Mouse (Mus musculus): ENCODE data around the gene Mov10. TPM values are rescaled to one million over a fixed set of nuclear protein-coding genes. Genes with fewer than 3 reads are reported as not detected.
"Not testable (repeated sequence)": the region's sequence is repeated elsewhere in the genome, so short reads cannot be mapped to it uniquely, and the experiment has no call there.

Gene Mov10
- polyA plus RNA-seq, 1 experiment from 2014 or later = 47.6 TPM

DNA sequence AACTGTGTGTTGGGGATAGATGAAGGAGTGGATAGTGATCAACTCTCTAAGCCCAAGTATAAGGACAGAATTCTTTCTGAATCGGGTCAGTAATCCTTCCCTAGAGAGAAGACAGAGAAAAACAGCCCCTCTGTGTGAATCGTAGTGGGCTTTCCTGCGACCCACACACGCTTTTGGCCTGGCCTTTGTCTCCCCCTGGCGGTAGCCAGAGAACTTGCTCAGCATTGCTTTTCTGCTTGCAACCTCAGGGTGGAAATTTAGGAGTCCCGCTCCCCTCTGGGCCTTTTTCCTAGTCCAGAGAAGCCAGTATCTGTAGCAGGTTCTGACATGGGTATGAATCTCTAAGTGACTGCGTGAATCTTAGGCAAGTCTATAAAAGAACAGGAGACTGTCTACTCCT lies 38.4 kb downstream of the Mov10 start:
- Histone ChIP-seq H3K9me3 (no peaks in the 10 kb centered on the region), H3K27me3 (replicated peaks) (peaks cover 72% of the 10 kb centered on the region), H3K4me2 (peak overlapping the region; percentile 100), H3K4me1 (peaks cover 53% of the 10 kb centered on the region), H3K27ac (replicated peaks) (no peak overlapping the region), H3K4me3 (no peak overlapping the region), H3K36me3 (no peaks in the 10 kb centered on the region), H3K9ac (no peak overlapping the region)
- 2% methylated on average over 7 of the region's 7 CpGs for WGBS
- no peak for ATAC-seq (ENCODE audit: extremely low read depth, insufficient number of reproducible peaks, low FRiP score, low TSS enrichment)

DNA sequence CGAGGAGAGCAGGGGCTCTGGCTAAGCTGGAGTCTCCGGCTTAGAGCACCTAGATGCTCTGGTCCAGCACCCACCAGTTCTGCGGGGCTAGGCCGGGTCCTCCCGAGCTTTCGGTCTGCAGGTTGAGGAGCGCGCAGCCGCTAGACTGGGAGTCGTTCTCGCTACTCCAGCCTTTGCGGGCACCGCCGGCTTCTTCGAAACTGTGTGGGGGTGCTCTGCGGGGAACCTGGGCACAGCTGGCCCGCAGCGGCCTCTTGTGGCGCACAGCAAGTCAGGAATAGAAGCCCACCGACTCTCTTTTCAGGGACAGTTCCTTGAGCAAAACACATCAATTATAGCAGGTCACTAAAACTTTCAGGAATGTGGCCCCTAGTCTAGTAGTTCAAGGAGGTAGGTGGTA lies 41.0 kb downstream of the Mov10 start:
- no peak for ATAC-seq (ENCODE audit: extremely low read depth, insufficient number of reproducible peaks, low FRiP score, low TSS enrichment)
- H3K9me3 ChIP-seq = no peaks in the 10 kb centered on the region
- peaks cover 36% of the 10 kb centered on the region for H3K4me1 ChIP-seq
- WGBS = 2% methylated on average over 20 of the region's 20 CpGs
- H3K4me2 ChIP-seq = peak overlapping the region; percentile 86
- no peak overlapping the region for H3K27ac ChIP-seq (replicated peaks)
- H3K4me3 ChIP-seq = peak overlapping the region; percentile 55
- H3K27me3 ChIP-seq (replicated peaks) = peaks cover 69% of the 10 kb centered on the region
- peak overlapping the region; percentile 81 for H3K9ac ChIP-seq
- H3K36me3 ChIP-seq = no peaks in the 10 kb centered on the region

DNA sequence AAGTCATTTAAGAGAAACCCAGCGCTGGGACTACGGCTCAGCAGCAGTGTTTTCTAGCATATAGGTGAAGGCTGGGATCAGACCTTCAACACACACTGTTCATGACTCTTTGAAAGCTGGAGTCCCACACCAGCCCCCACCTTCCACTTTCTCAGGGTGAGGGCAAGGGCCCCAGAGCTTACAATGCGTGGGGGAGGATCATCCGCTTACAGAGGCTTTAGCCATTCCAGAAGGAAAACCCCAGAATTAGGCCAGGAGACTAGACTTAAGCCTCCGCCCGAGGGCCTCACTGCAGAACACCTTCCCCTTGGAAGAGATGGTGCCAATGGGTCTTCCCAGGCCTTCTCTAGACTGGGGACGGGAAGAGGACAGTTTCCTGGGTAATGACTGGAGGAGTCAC lies 45.1 kb downstream of the Mov10 start:
- Histone ChIP-seq H3K9me3 (no peaks in the 10 kb centered on the region), H3K27me3 (replicated peaks) (peaks cover 45% of the 10 kb centered on the region), H3K4me2 (no peak overlapping the region), H3K27ac (replicated peaks) (no peak overlapping the region), H3K36me3 (no peaks in the 10 kb centered on the region), H3K4me3 (no peak overlapping the region), H3K9ac (no peak overlapping the region), H3K4me1 (peaks cover 12% of the 10 kb centered on the region; the same call in 1 of the 2 replicates)
- 78% methylated on average over 7 of the region's 7 CpGs for WGBS
- no peak for ATAC-seq (ENCODE audit: extremely low read depth, insufficient number of reproducible peaks, low FRiP score, low TSS enrichment)

DNA sequence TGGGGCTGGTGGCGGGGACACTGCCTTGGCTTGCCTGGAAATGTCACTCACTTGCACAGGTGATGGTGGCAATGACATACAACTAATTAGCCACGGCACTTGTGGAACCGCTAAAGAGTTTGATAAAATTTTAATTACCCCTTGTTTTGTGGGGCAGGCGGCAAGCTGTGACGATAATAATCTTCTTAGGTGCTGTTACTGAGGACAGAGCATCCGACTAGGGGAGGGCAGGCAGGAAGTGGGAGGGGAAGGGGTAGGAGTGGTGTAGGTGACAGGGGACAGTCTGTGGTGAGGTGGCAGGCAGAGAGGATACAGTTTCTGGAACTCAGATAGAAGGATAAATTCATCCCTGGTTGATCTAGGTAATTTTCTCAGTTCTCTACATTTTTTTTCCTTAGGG lies 46.9 kb downstream of the Mov10 start:
- no peak overlapping the region for H3K4me2 ChIP-seq
- H3K27me3 ChIP-seq (replicated peaks) = peaks cover 27% of the 10 kb centered on the region
- no peak overlapping the region for H3K9ac ChIP-seq
- no peaks in the 10 kb centered on the region for H3K36me3 ChIP-seq
- WGBS = 55% methylated on average over 6 of the region's 6 CpGs
- H3K4me3 ChIP-seq = no peak overlapping the region
- ATAC-seq (ENCODE audit: extremely low read depth, insufficient number of reproducible peaks, low FRiP score, low TSS enrichment) = no peak
- H3K27ac ChIP-seq (replicated peaks) = no peak overlapping the region
- peaks cover 5% of the 10 kb centered on the region; the same call in 1 of the 2 replicates for H3K4me1 ChIP-seq
- H3K9me3 ChIP-seq = no peaks in the 10 kb centered on the region

DNA sequence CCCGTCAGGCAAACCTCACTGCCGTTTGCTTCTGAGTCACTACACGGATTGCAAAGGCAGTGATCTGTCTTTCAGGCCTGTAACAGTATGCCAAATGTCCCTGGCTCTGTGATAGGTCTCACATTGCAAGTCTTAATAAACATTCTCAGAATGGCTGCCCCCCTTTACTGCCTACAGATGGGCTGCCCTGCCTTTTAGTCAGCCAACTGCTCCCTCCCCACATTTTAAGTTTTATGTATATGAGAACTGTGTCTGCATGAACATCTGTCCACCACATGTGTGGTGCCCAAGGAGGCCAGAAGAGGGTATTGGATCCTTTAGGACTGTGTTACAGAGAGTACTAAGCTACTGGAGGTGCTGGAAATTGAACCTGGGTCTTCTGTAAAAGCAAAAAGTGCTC lies 47.4 kb downstream of the Mov10 start:
- Histone ChIP-seq H3K4me3 (no peak overlapping the region), H3K4me1 (peaks cover 5% of the 10 kb centered on the region; the same call in 1 of the 2 replicates), H3K9me3 (no peaks in the 10 kb centered on the region), H3K27me3 (replicated peaks) (peaks cover 22% of the 10 kb centered on the region), H3K9ac (no peak overlapping the region), H3K4me2 (no peak overlapping the region), H3K27ac (replicated peaks) (no peak overlapping the region), H3K36me3 (no peaks in the 10 kb centered on the region)
- ATAC-seq (ENCODE audit: extremely low read depth, insufficient number of reproducible peaks, low FRiP score, low TSS enrichment) = no peak
- WGBS = 76% methylated on average over 3 of the region's 3 CpGs

DNA sequence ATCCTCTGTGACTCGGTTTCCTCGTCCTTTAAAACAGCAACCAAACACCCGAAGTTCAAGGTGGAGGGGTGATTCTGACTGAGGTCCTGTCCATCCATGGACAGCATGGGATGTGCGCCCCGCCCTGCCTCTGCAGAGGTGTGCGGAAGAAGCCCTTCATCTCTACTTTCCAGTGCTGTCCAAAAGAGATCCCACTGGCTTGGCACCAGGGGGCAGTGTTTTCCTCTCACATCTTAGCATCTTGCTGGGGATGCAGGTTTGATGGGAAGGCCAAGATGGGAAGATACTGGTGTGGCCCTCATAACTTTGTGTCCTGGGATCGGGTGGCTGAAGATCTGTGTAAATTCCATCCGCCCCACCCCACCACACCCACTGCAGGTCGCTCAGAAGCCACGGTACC lies 48.3 kb downstream of the Mov10 start:
- no peak for ATAC-seq (ENCODE audit: extremely low read depth, insufficient number of reproducible peaks, low FRiP score, low TSS enrichment)
- WGBS = 52% methylated on average over 10 of the region's 10 CpGs

DNA sequence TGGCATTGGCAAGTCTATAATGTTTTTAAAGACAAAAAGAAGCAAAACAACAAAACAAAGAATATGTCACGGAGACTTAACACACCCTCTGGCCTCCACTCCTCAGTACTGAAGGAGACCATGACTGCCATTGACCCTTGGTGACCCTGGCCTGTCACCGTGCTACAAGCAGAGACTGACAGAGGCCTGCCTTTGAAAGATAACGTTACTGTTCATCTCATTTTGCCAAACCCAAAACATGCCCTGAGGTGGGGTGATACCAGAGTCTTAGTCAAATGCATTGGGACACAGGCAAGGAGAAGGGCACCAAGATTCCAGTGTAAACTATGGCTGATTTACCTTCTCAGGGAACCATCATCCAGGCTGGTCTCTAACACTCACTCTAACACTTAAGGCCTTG lies 49.2 kb downstream of the Mov10 start:
- Histone ChIP-seq H3K4me2 (no peak overlapping the region), H3K4me1 (peaks cover 5% of the 10 kb centered on the region; the same call in 1 of the 2 replicates), H3K9me3 (no peaks in the 10 kb centered on the region), H3K27me3 (replicated peaks) (peaks cover 14% of the 10 kb centered on the region; the same call in 1 of the 2 replicates), H3K27ac (replicated peaks) (no peak overlapping the region), H3K9ac (no peak overlapping the region), H3K4me3 (no peak overlapping the region), H3K36me3 (no peaks in the 10 kb centered on the region)
- ATAC-seq (ENCODE audit: extremely low read depth, insufficient number of reproducible peaks, low FRiP score, low TSS enrichment) = no peak
- WGBS = 31% methylated on average over 3 of the region's 3 CpGs

More for the DNA sequence above, 48.3 kb downstream of the Mov10 start:
- peaks cover 5% of the 10 kb centered on the region; the same call in 1 of the 2 replicates for H3K4me1 ChIP-seq
- H3K27me3 ChIP-seq (replicated peaks) = peaks cover 16% of the 10 kb centered on the region; the same call in 1 of the 2 replicates
- H3K4me2 ChIP-seq = no peak overlapping the region
- H3K27ac ChIP-seq (replicated peaks) = no peak overlapping the region
- H3K36me3 ChIP-seq = no peaks in the 10 kb centered on the region
- no peak overlapping the region for H3K4me3 ChIP-seq
- no peak overlapping the region for H3K9ac ChIP-seq
- no peaks in the 10 kb centered on the region for H3K9me3 ChIP-seq

DNA sequence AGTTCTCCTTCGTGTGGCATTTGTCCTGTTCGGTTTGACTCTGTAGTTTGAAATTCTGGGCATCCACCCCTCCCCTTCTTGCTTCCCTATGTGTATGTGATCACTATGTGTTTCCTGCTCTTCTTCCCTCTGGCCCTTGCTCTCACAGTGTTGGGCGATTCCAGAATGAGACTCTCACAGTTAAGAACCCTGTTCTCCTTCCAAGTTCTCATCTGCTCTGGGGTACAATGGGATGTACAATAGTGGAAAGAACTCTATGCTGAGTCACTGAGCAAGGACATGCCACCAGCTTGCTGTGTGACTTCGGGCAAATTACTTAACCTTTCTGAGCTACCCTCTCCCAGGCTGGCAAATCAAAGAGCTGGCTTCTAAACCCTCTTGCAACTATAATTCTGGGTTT lies 50.6 kb downstream of the Mov10 start:
- Histone ChIP-seq H3K4me1 (peaks cover 1% of the 10 kb centered on the region; the same call in 1 of the 2 replicates), H3K27ac (replicated peaks) (no peak overlapping the region), H3K27me3 (replicated peaks) (peaks cover 3% of the 10 kb centered on the region; the same call in 1 of the 2 replicates), H3K4me2 (no peak overlapping the region), H3K9me3 (no peaks in the 10 kb centered on the region), H3K4me3 (no peak overlapping the region), H3K36me3 (no peaks in the 10 kb centered on the region), H3K9ac (no peak overlapping the region)
- 71% methylated on average over 4 of the region's 4 CpGs for WGBS
- ATAC-seq (ENCODE audit: extremely low read depth, insufficient number of reproducible peaks, low FRiP score, low TSS enrichment) = no peak

DNA sequence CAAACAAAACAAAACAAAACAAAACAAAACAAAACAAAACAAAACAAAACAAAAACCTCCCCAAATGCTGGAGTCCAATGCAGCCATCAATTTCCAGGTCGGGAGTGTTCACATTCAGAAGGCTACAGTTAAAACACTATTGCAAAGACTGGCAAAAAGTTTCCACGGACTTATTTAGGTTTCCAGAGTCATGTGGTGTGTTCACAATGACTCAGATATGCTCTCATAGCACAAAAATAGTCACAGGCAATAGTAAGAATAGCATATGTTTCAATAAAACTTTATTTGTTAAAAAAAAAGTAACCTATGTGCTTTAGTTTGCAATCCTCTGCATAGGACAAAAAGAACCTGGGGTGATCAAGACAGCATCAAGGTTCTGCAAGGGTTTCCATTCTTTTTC lies 51.2 kb downstream of the Mov10 start:
- Histone ChIP-seq H3K27me3 (replicated peaks) (no peaks in the 10 kb centered on the region; the same call in 1 of the 2 replicates), H3K4me2 (no peak overlapping the region)
- ATAC-seq (ENCODE audit: extremely low read depth, insufficient number of reproducible peaks, low FRiP score, low TSS enrichment) = no peak

DNA sequence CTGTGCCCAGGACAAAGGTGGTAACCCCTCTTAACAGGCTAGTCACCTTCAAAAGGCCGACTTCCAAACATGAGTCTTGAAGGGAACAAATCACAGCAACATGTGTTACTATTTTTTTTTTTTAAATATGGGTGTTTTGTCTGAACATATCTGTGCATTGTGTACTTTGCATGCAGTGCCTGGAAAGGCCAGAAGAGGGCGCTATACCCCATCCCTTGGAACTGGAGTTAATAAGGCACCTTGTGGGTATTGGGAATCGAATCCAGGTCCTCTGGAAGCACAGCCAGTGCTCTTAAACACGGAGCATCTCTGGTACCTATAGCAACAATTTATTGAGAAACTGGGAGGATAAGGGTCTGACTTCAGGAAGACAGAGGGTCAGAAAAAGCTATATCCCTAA lies 53.3 kb downstream of the Mov10 start:
- 0 out of 2 replicates have a peak, but pooled peaks cover 12% of the 10 kb centered on the region for H3K27me3 ChIP-seq (replicated peaks)
- peaks cover 8% of the 10 kb centered on the region for H3K4me1 ChIP-seq
- no peaks in the 10 kb centered on the region for H3K36me3 ChIP-seq
- H3K9ac ChIP-seq = no peak overlapping the region
- WGBS = 17% methylated on average over 4 of the region's 4 CpGs
- no peaks in the 10 kb centered on the region for H3K9me3 ChIP-seq
- no peak for ATAC-seq (ENCODE audit: extremely low read depth, insufficient number of reproducible peaks, low FRiP score, low TSS enrichment)
- H3K27ac ChIP-seq (replicated peaks) = no peak overlapping the region
- H3K4me3 ChIP-seq = no peak overlapping the region
- H3K4me2 ChIP-seq = no peak overlapping the region

More for the DNA sequence above, 51.2 kb downstream of the Mov10 start:
- Histone ChIP-seq H3K4me3 (no peak overlapping the region), H3K36me3 (no peaks in the 10 kb centered on the region), H3K9ac (no peak overlapping the region), H3K9me3 (no peaks in the 10 kb centered on the region), H3K4me1 (peaks cover under 1% of the 10 kb centered on the region; the same call in 1 of the 2 replicates), H3K27ac (replicated peaks) (no peak overlapping the region)
- 60% methylated on average over 2 of the region's 2 CpGs for WGBS

DNA sequence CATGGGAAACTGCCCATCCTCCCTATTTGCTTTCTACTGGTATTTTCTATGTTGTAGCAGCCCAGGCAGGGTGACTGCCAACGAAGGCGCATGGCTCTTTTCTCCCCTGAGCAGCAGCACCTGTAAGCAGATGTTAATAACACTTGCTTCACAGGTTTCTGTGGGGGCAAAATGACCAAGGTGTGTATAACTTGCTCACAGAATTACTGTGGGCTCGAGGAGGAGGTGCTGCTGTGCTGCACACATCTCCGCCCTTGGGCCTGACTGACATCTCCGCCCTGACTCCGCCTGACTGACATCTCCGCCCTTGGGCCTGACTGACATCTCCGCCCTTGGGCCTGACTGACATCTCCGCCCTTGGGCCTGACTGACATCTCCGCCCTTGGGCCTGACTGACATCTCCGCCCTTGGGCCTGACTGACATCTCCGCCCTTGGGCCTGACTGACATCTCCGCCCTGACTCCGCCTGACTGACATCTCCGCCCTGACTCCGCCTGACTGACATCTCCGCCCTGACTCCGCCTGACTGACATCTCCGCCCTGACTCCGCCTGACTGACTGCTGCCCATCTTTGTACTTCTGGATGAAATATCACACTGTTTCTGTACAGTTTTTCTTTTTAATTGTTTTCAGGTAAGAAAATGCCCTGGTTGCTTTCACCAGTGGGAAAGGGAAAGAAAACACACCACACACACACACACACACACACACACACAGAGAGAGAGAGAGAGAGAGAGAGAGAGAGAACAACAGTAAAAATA lies 56.1 kb downstream of the Mov10 start:
- peaks cover 15% of the 10 kb centered on the region for H3K4me1 ChIP-seq
- H3K9ac ChIP-seq = peak overlapping the region; percentile 50; the same call in 1 of the 2 replicates
- H3K36me3 ChIP-seq; H3K27ac ChIP-seq (replicated peaks); H3K4me3 ChIP-seq; ATAC-seq (ENCODE audit: extremely low read depth, insufficient number of reproducible peaks, low FRiP score, low TSS enrichment); H3K9me3 ChIP-seq: not testable (repeated sequence)
- peaks cover 26% of the 10 kb centered on the region for H3K27me3 ChIP-seq (replicated peaks)
- H3K4me2 ChIP-seq = peak overlapping the region; percentile 46
- 23% methylated on average over 20 of the region's 20 CpGs for WGBS

DNA sequence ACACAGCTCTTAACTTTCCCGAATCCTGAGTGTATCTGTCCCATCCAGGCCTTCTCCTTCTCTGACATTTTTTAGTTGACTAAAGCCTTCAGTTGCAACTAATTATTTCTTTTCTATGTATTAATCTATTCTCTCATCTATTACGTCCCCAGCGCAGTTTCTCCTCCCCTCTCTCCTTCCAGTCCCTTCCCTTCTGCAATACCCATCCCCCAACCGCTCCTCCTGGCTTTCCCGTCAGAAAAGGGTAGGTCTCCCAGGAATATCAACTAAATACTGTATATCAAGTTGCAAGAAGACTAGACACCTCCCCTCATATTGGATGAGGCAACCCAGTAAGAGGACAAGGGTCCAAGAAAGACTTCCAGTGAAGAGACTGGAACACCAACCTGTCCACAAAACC lies 59.5 kb downstream of the Mov10 start:
- H3K27me3 ChIP-seq (replicated peaks) = peaks cover 26% of the 10 kb centered on the region
- H3K9ac ChIP-seq = peak overlapping the region; percentile 82
- no peak for ATAC-seq (ENCODE audit: extremely low read depth, insufficient number of reproducible peaks, low FRiP score, low TSS enrichment)
- no peaks in the 10 kb centered on the region for H3K36me3 ChIP-seq
- H3K4me2 ChIP-seq = peak overlapping the region; percentile 79
- WGBS = 17% methylated on average over 5 of the region's 5 CpGs
- peaks cover 18% of the 10 kb centered on the region for H3K4me1 ChIP-seq
- H3K27ac ChIP-seq (replicated peaks) = no peak overlapping the region
- H3K4me3 ChIP-seq = peak overlapping the region; percentile 48
- no peaks in the 10 kb centered on the region for H3K9me3 ChIP-seq

Data from heart, embryonic 13.5 days (tissue).